Mouse (Mus musculus): ENCODE data around the gene Prrc2b. TPM values are rescaled to one million over a fixed set of nuclear protein-coding genes. Genes with fewer than 3 reads are reported as not detected.

The Prrc2b gene
- 18.7 and 21.6 TPM in 2 replicates for polyA plus RNA-seq (2015; fragmentation: Nextera tagmentation; extraction: Ambion mirVana)

GRCm38 (mm10) chr2:32150924-32151659 lies at the start of gene Prrc2b:
Gene Prrc2b, plus strand, starts transcription at chr2:32151082.
- H3K4me1 ChIP-seq (replicated peaks; ENCODE audit: control insufficient read depth, insufficient read depth) = peaks cover 21% of the 10 kb centered on the region
- H3K27me3 ChIP-seq (ENCODE audit: control insufficient read depth, insufficient read depth, low read length) = no peaks in the 10 kb centered on the region
- peak within 1 kb of the TSS; percentile 99 for H3K9ac ChIP-seq (ENCODE audit: low read length)
- 2% methylated on average over 40 of the region's 117 CpGs for WGBS
- DNase-seq (ENCODE audit: low spot score) (peak; percentile 79), ATAC-seq (ENCODE audit: low FRiP score, low TSS enrichment) (peak; percentile 66)
- peak within 1 kb of the TSS; percentile 84 for H3K4me2 ChIP-seq (replicated peaks; ENCODE audit: low read depth)
- H3K27ac ChIP-seq (replicated peaks) = peak within 1 kb of the TSS; percentile 99
- H3K36me3 ChIP-seq (ENCODE audit: control insufficient read depth, insufficient read depth, low read length) = no peaks in the 10 kb centered on the region
- TF ChIP-seq CTCF (IDR thresholded peaks at IDR 0.05; ENCODE audit: low read depth) = peak; percentile 60
- no peak for TF ChIP-seq EP300 (optimal IDR thresholded peaks at IDR 0.05)
- H3K4me3 ChIP-seq (ENCODE audit: low read depth, low read length) = peak within 1 kb of the TSS; percentile 83
- H3K9me3 ChIP-seq (ENCODE audit: control insufficient read depth, low read length) = no peaks in the 10 kb centered on the region

DNA sequence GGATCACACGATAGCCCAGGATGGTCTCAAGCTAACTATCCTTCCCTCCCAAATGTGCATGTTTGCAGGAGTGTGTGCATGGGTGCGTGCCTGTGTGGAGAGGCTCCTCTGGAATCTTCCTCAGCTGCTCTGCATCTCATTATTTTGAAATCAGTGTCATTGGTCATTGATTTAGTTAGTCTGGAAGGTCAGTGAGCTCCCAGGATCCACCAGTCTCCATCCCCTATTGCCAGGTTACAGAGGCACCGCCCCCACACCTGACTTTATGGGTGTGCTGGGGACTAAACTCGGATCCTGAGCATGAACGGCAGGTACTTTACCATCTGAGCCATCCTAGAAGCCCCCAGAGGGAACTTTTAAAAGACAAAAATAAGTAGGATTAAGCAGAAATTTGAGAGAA lies 47.9 kb upstream of the Prrc2b start:
- Histone ChIP-seq H3K4me2 (replicated peaks; ENCODE audit: low read depth) (no peak overlapping the region), H3K27me3 (ENCODE audit: control insufficient read depth, insufficient read depth, low read length) (no peaks in the 10 kb centered on the region), H3K27ac (replicated peaks) (no peak overlapping the region), H3K4me1 (replicated peaks; ENCODE audit: control insufficient read depth, insufficient read depth) (no peaks in the 10 kb centered on the region), H3K4me3 (ENCODE audit: low read depth, low read length) (no peak overlapping the region), H3K36me3 (ENCODE audit: control insufficient read depth, insufficient read depth, low read length) (no peaks in the 10 kb centered on the region), H3K9ac (ENCODE audit: low read length) (no peak overlapping the region), H3K9me3 (ENCODE audit: control insufficient read depth, low read length) (no peaks in the 10 kb centered on the region)
- DNase-seq (ENCODE audit: low spot score) (no peak), ATAC-seq (ENCODE audit: low FRiP score, low TSS enrichment) (no peak)
- WGBS = 45% methylated on average over 5 of the region's 5 CpGs
- TF ChIP-seq EP300 (optimal IDR thresholded peaks at IDR 0.05) (no peak), CTCF (IDR thresholded peaks at IDR 0.05; ENCODE audit: low read depth) (no peak)

- 70% methylated on average over 7 of the region's 7 CpGs for WGBS
- TF ChIP-seq EP300 (optimal IDR thresholded peaks at IDR 0.05) (no peak), CTCF (IDR thresholded peaks at IDR 0.05; ENCODE audit: low read depth) (no peak)
- no peaks in the 10 kb centered on the region for H3K36me3 ChIP-seq (ENCODE audit: control insufficient read depth, insufficient read depth, low read length)
- ATAC-seq (ENCODE audit: low FRiP score, low TSS enrichment) (no peak), DNase-seq (ENCODE audit: low spot score) (no peak)
- no peaks in the 10 kb centered on the region for H3K27me3 ChIP-seq (ENCODE audit: control insufficient read depth, insufficient read depth, low read length)
- H3K4me2 ChIP-seq (replicated peaks; ENCODE audit: low read depth) = no peak overlapping the region
- no peak overlapping the region for H3K27ac ChIP-seq (replicated peaks)
- H3K4me3 ChIP-seq (ENCODE audit: low read depth, low read length) = no peak overlapping the region
- H3K4me1 ChIP-seq (replicated peaks; ENCODE audit: control insufficient read depth, insufficient read depth) = no peaks in the 10 kb centered on the region
- H3K9me3 ChIP-seq (ENCODE audit: control insufficient read depth, low read length) = no peaks in the 10 kb centered on the region
- H3K9ac ChIP-seq (ENCODE audit: low read length) = no peak overlapping the region
Observed at GRCm38 (mm10) chr2:32103557-32103956, 47.3 kb upstream of the Prrc2b start.

GRCm38 (mm10) chr2:32104122-32104521 lies 46.8 kb upstream of the Prrc2b start:
- no peak overlapping the region for H3K27ac ChIP-seq (replicated peaks)
- no peak for TF ChIP-seq EP300 (optimal IDR thresholded peaks at IDR 0.05)
- no peak for TF ChIP-seq CTCF (IDR thresholded peaks at IDR 0.05; ENCODE audit: low read depth)
- DNase-seq (ENCODE audit: low spot score) (no peak), ATAC-seq (ENCODE audit: low FRiP score, low TSS enrichment) (no peak)
- no peak overlapping the region for H3K4me3 ChIP-seq (ENCODE audit: low read depth, low read length)
- H3K9ac ChIP-seq (ENCODE audit: low read length) = no peak overlapping the region
- no peaks in the 10 kb centered on the region for H3K36me3 ChIP-seq (ENCODE audit: control insufficient read depth, insufficient read depth, low read length)
- no peaks in the 10 kb centered on the region for H3K4me1 ChIP-seq (replicated peaks; ENCODE audit: control insufficient read depth, insufficient read depth)
- H3K4me2 ChIP-seq (replicated peaks; ENCODE audit: low read depth) = no peak overlapping the region
- 84% methylated on average over 7 of the region's 7 CpGs for WGBS
- no peaks in the 10 kb centered on the region for H3K9me3 ChIP-seq (ENCODE audit: control insufficient read depth, low read length)
- no peaks in the 10 kb centered on the region for H3K27me3 ChIP-seq (ENCODE audit: control insufficient read depth, insufficient read depth, low read length)

DNA sequence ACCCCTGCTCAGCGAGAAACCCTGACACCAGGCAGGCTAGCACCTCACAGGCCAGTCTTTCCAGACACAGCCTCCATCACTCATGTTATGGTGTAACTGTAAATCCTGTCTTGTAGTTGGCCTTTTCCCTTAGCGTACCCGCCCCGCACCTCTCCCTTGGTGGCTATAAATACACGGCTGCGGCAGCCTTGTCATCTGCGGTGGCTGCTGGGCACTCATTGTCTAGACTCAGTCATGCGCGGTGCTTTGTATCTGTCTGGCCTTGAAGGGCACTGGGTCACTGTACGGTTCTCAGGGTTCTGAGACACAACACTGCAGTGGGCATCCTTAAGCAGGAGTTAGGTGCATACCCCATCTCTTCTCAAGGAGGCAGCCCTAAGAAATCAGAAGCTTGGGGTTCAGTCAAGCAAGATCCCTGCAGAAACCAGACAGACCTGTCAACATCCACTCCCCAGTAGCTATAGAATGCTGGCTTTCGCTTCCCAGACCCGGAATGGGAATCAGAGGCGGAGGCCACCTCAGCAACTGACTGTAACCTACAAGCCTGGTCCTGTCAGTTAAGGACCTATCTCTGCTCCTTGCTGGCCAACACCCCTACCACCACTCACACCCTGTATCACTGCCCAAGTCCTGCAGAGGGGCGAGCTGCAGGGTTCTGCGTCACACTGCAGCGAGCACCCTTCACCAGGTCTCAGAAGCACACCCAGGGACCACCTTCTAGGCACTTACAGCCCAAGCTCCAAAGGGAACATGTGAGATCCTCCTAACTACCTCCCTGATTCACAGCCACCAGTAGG lies 45.6 kb upstream of the Prrc2b start:
- DNase-seq (ENCODE audit: low spot score) (no peak), ATAC-seq (ENCODE audit: low FRiP score, low TSS enrichment) (no peak)
- Histone ChIP-seq H3K4me2 (replicated peaks; ENCODE audit: low read depth) (no peak overlapping the region), H3K27me3 (ENCODE audit: control insufficient read depth, insufficient read depth, low read length) (no peaks in the 10 kb centered on the region), H3K36me3 (ENCODE audit: control insufficient read depth, insufficient read depth, low read length) (no peaks in the 10 kb centered on the region), H3K27ac (replicated peaks) (peak overlapping the region; percentile 40), H3K9me3 (ENCODE audit: control insufficient read depth, low read length) (no peaks in the 10 kb centered on the region), H3K9ac (ENCODE audit: low read length) (no peak overlapping the region), H3K4me1 (replicated peaks; ENCODE audit: control insufficient read depth, insufficient read depth) (no peaks in the 10 kb centered on the region), H3K4me3 (ENCODE audit: low read depth, low read length) (no peak overlapping the region)
- TF ChIP-seq EP300 (optimal IDR thresholded peaks at IDR 0.05) (no peak), CTCF (IDR thresholded peaks at IDR 0.05; ENCODE audit: low read depth) (no peak)
- WGBS = 70% methylated on average over 16 of the region's 16 CpGs

GRCm38 (mm10) chr2:32105930-32106329 lies 45.0 kb upstream of the Prrc2b start:
- no peak for ATAC-seq (ENCODE audit: low FRiP score, low TSS enrichment)
- no peak for DNase-seq (ENCODE audit: low spot score)
- Histone ChIP-seq H3K27ac (replicated peaks) (peak overlapping the region; percentile 40), H3K27me3 (ENCODE audit: control insufficient read depth, insufficient read depth, low read length) (no peaks in the 10 kb centered on the region), H3K9me3 (ENCODE audit: control insufficient read depth, low read length) (no peaks in the 10 kb centered on the region), H3K4me1 (replicated peaks; ENCODE audit: control insufficient read depth, insufficient read depth) (no peaks in the 10 kb centered on the region), H3K4me2 (replicated peaks; ENCODE audit: low read depth) (no peak overlapping the region), H3K36me3 (ENCODE audit: control insufficient read depth, insufficient read depth, low read length) (no peaks in the 10 kb centered on the region), H3K4me3 (ENCODE audit: low read depth, low read length) (no peak overlapping the region), H3K9ac (ENCODE audit: low read length) (no peak overlapping the region)
- no peak for TF ChIP-seq CTCF (IDR thresholded peaks at IDR 0.05; ENCODE audit: low read depth)
- WGBS = 73% methylated on average over 7 of the region's 7 CpGs

Data from stomach, postnatal 0 days (tissue).